Mouse (Mus musculus): ENCODE measurements at regions not wholly inside any gene's neighbourhood (a gene's known extent, or its start where the extent isn't known, plus 50 kb on each side); places are given as distances from the start of the nearest gene placed in this dataset.

DNA sequence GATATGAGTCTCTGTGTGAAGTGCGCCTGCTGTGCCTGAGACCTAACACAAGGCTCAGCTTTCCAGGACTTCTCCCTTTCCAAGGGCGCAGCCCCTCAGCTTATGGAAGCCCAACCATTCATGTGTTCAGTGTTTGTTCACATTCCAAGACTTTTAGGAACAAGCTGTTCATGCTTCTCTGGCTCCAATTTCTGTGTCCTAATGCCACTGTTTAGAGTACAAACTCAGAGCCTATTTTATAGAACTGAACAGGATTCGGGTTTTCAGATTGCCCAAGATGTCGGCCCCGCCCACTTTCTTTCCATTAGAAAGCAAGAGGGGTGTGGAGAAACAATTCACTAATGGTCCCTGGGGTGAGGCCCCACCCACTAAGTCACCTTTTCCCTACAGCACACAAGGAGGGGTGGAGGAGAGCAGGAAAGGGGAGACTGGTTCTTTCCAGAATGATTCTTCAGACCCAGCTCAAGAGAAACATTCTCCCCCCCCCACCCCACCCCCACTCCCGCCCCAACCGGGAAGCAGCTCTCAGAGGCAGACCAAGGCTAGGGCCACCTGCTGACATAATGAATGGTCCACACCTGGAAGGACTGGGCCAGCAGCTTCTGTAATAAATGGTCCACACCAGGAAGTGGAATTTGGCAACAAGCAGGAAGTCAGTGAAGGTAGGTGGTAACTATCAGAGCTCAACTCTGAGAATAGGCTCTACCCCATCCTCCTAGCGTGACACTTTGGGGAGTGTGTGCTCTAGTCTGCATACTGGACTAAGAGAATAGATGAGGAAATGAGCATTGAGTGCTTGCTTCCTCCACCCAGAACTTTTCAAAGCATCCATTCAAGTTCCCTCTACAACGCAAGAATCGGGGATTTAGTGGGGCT lies 120.2 kb upstream of the Zfp648 start:
- no peak for DNase-seq (ENCODE audit: low spot score in 2 of 2)

DNA sequence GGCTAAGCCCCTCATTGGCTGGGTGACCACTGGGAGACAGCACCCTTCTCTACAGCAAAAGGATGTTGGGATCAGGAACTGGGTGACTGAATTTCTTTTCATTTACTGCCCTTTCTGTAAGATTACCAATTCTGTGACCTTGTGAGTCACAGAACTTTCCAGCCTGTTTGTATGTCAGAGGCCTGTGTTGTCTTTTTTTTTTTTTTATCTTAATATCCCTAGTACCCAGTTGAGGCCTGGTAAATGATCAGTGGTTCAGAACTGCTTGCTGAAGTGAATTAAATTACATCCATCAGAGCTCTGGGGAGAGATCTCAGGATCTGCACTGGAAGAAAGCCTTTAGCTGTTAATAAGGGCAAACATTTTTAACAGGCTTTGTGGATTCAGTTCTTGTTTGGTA lies 114.8 kb upstream of the Zfp648 start:
- no peak for DNase-seq (ENCODE audit: low spot score in 2 of 2)

DNA sequence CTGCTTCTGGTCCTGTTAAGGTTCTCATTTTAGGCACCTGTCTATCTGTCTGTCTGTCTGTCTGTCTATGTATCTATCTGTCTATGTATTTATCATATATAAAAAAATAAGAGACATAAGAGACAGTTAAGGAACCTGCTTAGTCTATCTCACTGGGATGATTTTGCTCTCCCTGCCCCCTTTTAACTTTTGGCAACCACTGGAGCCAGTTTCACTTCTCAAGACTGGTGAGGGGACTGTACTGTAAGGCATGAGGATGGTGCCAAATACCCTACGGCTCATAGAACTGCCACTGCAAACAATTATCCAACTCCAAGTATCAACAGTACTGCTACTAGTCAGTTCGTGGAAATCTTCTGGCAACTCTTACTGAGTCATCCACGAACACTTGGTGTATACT lies 111.2 kb upstream of the Zfp648 start:
- DNase-seq (ENCODE audit: low spot score in 2 of 2): no peak

DNA sequence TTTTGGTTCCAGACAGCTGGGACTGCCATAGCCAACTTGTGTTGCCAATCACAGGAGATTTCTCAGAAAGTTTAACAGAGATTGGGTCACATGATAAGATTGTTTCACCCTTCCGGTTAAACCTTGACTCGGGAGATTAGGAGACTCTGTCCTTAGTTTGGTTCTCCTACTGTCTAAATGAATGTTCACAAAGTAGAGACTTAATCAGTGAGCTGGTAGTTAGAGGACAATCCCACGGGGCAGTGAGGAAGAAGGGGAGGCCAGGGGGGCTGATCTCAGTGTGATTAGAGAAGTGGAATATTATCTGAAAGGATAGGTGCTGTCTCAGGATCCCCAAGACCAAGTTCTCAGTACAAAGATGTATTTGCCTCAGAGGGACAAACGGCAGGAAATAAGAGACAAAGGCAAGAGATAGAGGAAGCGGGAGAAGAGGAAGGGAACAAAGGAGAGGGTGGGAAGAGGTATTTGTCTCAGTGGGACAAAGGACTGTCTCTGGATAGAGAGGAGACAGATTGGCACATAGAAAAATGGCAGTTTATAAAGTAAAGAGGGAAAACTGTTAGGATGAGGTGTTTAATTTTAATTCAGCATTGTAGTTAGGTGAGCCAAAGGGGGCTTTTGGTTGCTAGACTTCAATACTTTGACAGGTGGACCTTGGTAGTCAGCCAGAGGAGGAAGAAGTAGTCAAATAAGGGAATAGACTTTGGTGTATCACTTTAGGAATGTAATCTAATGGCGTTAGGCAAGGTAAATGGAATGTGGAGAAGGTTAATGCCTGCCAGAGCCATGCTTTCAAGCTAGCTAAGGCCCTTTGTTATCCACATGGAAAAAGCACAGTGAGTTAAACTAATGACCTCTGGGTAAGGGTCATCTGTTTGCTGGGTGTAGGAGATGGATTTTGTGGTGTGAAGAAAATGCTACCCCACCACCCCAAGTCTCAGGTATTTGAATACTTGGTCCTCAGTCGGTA lies 110.2 kb upstream of the Zfp648 start:
- DNase-seq (ENCODE audit: low spot score in 2 of 2): no peak

DNA sequence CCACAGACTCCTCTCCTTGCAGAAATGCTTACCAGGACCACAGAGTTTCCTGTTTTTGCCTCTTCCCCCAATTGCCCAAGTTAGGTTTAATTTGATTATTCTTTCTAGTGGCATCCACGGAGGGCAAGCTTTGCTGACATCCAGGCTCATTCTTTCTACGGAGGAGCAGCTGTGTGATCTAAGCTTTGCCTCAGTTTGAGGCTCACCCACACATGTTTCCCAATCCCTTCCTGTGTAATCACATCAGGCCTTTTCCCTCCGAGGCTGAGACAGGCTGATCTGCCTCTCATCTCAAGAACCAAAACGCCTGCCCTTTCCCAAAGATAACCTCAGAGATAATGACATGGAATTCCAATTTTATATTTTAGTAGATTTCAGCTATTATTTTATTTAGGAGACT lies 107.4 kb upstream of the Zfp648 start:
- no peak for DNase-seq (ENCODE audit: low spot score in 2 of 2)

DNA sequence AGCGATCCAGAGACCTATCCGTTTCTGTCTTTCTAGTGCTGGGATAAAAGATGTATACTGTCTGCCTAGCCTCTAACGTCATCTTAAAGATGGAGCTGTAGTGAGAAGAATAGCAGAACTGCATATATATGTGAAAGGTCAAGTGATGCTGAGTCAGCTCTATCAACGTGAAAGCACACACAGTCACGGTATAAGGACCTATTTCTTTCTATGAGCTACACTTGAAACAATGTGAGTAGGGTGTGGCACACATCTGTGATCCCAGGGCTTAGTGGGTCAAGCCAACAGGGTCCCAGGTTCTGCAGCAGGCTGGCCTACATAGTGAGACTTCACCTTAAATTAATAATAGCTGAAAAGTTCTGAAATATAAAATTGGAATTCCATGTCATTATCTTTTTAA lies 106.6 kb upstream of the Zfp648 start:
- DNase-seq (ENCODE audit: low spot score in 2 of 2): no peak

DNA sequence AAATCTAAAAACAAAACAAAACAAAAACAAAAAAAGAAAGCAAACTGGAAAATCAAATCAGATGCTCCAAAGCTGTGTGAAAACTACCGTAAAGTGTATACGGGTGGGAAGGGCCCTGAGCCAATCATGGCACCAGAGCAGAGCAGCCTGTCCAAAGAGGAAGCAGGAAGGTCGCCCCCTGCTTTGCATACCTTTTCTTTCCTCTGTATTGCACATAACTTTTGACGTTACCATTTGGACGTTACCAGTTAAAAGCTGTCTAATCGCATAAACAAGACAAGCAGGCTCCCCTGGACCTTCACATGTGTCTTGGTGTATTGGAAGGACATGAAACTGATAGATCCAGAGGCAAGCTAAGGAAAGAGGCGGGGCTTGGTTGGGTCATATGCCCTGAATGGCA lies 104.9 kb upstream of the Zfp648 start:
- peak; percentile 22 to 31 for DNase-seq (ENCODE audit: low spot score in 2 of 2)

DNA sequence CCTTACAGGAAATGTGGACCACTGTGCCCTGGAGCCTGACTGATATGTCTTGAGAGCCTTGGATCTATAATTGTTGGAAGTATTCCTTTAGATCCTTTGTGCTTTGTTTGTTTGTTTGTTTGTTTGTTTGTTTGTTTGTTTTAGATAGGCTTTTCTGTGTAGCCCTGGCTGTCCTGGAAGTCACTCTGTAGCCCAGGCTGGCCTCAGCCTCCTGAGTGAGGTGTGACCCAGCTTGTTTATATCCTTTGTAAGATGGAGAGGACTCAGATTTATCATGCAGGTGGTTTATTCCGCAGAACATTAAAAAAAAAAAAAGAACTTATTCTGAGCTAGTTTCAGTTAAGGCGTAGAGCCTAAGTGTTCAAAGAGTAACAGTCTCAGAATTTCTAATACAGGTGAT lies 104.1 kb upstream of the Zfp648 start:
- no peak for DNase-seq (ENCODE audit: low spot score in 2 of 2)

DNA sequence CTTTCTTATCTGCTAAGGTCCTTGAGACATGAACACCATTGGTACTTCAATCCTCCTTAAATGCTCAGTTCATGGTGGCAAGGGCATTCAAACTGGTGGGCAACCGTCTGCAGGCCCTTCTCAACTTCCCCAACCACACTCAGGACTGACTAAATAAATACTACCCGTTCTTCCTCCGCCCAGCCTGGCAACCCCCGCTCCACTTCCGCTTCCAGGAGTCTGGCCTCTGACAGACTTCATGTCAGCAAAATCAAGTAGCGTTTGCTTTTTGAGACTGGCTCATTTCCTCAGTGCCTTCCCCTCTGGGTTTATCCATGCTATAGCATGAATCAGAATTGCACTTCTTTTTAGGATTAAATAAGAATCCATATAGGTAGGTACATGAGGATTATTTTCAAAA lies 103.3 kb upstream of the Zfp648 start:
- DNase-seq (ENCODE audit: low spot score in 2 of 2): peak; percentile 66 to 71

DNA sequence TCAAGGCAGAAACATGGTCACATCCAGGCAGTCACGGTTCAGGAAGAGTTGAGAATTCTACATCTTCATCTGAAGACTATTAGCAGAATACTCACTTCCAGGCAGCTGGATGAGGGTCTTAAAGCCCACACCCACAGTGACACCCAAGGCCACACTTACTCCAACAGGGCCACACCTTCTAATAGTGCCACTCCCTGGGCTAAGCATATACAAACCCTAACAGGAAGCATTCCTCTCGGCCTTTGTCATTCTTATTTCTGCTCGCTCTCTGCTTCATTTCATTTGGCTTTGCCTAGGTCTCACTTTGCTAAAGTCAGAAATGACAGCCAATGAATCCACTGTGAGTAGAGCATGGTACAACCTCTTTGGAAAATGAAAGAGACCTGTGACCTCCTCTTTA lies 100.4 kb upstream of the Zfp648 start:
- no peak for DNase-seq (ENCODE audit: low spot score in 2 of 2)

DNA sequence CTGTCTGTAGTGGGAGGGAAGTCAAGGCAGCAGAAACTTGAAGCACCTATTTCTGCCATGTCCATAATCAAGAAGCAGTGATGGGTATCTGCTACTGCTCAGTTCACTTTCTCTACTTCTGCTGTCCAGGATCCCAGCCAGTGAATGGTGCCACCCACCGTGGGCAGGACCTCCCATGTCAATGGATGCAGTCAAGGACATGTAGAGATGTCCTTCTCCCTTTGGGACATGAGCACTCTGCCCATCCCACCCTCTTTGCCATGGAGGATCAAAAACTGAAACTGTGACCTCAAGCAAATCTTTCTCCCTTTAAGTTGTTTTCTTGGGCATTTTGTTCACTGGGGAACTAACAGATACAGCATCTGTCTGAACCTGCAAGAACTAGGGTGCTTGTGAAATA lies 99.6 kb upstream of the Zfp648 start:
- DNase-seq (ENCODE audit: low spot score in 2 of 2): peak in 1 of 2 experiments; percentile 24

DNA sequence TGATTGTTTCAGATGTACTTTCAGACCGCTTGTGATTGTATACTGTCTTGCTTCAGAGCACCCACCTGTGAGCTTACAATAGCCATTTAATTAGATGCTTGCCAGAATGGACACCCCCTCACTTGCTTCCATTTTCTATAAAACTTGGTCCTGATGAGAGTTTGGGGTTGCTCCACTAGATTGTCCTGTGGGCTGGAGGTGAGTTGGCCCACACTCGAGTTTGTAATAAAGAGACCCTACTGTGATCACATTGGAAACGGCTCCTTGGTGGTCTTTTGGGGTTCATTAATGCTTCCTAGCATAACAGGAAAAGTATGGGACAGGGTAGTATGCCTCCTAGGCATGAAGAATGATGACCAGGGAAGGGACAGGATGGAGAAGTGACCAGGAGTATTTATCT lies 98.8 kb upstream of the Zfp648 start:
- DNase-seq (ENCODE audit: low spot score in 2 of 2): peak; percentile 26 to 31

DNA sequence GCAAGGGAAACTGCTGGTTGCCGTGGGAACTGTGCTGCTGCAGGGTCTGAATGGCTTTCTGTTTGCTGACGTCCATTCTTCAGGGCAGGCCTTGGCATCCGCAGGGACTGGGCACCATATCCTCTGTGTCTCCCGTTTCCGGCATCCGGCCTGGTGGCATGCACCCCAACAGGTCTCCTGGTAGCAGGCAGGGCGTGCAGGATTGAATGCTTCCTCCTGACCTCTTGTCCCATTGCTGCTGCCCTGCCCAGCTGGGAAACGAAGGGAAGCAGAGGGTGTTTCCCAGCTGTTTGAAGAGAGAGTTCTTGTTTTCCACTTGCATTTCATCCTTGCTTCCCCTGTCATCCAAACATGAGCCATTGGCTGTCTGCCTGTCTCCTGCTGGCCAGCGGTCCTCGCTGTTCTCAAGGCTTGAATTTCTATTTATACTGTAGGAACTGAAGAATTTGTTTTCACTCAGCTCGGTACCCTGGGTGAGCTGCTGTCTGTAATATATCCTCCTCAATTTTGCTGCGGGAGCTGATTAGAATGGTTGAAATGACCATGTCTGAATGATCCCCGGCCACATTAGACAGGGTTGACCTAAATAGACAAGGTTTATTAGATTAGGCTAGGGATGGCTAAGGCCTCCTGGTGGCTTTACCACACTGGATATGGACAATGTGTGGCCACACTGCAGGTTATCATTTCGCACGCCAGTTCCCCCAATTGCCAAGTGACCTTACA lies 98.0 kb upstream of the Zfp648 start:
- peak; percentile 19 to 27 for DNase-seq (ENCODE audit: low spot score in 2 of 2)

DNA sequence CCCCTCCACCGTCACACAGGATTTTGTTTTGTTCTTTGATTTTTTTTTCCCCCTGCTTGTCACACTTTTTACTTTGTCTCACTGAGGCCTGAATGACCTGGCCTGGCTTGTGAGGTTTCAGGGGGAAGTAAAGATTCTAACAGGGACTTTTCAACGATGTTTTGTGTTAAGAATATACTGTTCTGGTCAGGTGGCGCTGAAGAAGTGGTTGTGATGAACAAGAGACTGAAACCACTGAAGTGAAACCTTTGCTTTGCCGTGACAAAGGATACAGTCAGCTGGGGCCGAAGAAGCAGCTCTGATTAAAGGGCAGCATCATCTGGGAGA lies 97.4 kb upstream of the Zfp648 start:
- peak; percentile 69 to 76 for DNase-seq (ENCODE audit: low spot score in 2 of 2)

DNA sequence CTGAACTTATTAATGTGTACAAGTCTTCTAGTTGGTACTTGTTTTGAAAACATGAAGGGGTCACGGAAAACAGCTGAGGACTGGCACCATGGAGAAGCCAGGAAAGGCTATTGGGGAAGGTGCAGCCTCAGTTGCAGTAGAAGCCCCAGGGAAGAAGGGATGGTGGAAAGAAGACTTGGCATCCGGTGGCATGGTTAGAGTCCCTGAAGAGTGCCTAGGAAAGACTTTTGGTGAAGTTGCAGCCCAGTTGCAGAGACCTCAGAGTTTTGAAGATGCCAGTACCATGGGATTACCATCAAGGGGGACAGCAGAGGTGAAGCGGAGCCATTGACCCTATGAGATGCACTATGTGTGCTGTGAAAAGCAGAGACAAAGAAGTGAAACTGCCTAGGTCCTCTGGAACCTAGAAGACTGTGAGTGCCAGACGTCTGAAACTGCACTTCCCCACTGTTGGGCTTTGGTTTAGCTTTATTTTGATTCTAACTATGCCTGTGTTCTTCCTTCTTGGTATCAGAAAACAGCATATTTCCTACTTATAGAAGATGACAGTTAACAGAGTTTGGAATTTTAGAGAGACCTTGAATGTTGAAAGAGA lies 96.9 kb upstream of the Zfp648 start:
- DNase-seq (ENCODE audit: low spot score in 2 of 2): peak; percentile 58 to 65

DNA sequence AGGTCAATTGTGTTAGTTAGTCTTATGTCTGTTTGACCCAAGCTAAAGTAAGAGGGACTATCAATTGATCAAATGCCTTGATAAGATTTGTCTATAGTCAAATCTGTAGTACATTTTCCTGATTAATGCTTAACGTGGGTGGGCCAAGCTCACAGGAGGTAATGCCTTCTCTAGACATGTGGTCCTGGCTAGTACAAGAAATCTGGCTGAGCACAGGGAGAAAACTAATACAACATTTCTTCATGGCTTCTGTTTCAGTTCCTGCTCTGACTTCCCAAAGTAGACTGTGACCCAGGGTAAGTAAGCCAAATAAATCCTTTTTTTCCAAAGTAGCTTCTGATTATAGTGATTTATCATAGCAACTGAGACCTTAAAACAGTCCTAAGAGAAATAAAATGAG lies 96.2 kb upstream of the Zfp648 start:
- no peak for DNase-seq (ENCODE audit: low spot score in 2 of 2)

DNA sequence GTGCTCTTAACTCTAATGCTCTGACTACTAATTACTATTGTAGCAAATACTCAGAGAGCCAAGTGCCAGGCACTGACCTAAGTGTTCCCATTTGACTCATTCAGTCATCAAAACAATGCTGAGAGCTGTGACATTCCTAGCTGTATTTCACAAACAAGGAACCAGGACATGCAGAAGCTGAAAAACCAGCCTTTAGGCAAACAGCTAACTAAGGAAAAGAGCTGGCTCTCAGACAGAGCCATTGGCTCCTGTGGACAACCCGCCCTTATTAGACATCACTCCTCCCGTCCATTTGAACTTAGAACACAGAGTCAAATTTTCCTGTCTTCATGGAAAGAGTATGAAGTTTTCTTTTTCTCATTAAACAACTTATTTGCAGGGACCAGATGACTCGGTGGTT lies 88.5 kb upstream of the Zfp648 start:
- no peak for DNase-seq (ENCODE audit: low spot score in 2 of 2)

DNA sequence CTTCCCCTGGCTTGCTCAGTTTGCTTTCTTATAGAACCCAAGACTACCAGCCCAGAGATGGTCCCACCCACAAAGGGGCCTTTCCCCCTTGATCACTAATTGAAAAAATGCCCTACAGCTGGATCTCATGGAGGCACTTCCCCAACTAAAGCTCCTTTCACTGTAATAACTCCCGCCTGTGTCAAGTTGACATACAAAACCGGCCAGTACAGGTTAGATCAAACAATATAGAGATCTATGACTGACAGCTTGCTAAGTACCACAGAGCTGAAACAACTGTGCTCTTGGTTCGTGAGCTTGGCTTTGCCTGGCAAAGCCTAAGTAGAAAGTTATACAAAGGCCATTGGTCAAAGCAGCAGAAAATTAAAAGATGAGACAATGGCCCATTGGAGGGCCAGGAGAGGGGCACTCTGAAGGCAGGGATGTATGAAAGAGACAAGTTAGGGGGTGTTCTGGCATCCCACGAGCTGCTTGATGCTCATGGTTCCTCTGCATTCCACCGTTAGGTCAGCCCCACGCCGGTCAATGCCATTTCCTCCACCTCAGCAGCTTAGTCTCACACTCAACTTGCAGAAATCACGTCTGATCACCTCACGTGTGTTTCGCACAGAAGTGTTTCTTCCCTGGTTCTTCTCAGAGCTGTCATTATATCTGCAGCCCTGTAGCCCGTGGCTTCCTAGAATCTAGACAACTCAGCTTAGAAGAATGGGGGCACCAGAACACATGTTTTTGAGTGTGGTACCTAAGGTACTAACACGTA lies 87.5 kb upstream of the Zfp648 start:
- no peak for DNase-seq (ENCODE audit: low spot score in 2 of 2)

DNA sequence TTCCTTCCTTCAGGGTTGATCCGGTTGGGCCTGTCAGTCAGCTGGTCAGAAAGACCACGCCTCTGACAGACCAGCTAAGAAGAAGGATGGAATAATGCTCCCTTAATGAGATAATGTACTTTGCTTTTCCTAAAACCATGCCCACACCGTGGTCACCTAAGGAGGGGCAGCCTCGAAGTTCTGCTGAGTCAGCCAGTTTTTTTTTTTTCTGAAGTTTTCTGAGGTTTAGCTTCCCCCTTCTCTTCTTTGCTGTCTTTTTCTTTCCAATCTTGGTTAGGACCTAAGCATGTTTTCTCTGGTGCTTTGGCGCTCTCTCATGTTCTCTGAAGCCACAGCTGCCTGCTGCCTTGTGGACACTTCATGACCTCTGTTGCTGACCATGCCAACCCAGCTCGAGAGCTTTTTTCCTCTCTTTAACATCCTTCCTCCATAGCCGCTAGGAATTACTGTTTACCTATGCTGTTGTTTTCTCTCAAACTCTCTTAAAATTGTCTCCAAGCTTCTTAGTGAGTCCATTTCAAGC lies 84.7 kb upstream of the Zfp648 start:
- DNase-seq (ENCODE audit: low spot score in 2 of 2): no peak

DNA sequence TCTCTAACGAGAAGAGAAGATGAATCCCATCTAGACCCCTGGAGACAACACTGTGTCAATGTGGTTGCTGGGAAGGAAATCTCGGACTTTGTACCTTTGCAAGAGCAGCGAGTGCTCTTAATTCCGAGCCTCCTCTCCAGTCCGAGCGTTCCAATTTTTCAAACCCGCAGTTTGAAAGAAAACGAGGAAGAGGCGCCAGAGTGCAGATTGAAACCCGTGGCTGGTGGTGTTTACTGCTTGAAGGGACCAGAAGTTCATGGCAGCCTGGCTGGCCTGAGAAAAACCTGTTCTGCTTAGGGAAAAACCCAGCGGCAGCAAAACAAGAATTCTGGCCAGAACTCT lies 83.7 kb upstream of the Zfp648 start:
- DNase-seq (ENCODE audit: low spot score in 2 of 2): peak in 1 of 2 experiments; percentile 39

Measured in spleen, postnatal 36 days (tissue).